Mouse (Mus musculus): ENCODE measurements at regions not wholly inside any gene's neighbourhood (a gene's known extent, or its start where the extent isn't known, plus 50 kb on each side); places are given as distances from the start of the nearest gene placed in this dataset.

GRCm38 (mm10) chr2:133362693-133363443, 189.1 kb upstream of the Bmp2 start:
- no peak for DNase-seq (ENCODE audit: low read depth)

GRCm38 (mm10) chr2:133371490-133372215, 180.3 kb upstream of the Bmp2 start:
- DNase-seq (ENCODE audit: low read depth), result no peak

- no peak for DNase-seq (ENCODE audit: low read depth)
Measured at GRCm38 (mm10) chr2:133373543-133373942, 178.4 kb upstream of the Bmp2 start.

- no peak for DNase-seq (ENCODE audit: low read depth)
Measured at GRCm38 (mm10) chr2:133381054-133381453, 170.9 kb upstream of the Bmp2 start.

GRCm38 (mm10) chr2:133383135-133383920, 168.6 kb upstream of the Bmp2 start:
- DNase-seq (ENCODE audit: low read depth), result no peak

- DNase-seq (ENCODE audit: low read depth), result no peak
Measured at GRCm38 (mm10) chr2:133385297-133385696, 166.7 kb upstream of the Bmp2 start.

GRCm38 (mm10) chr2:133387349-133387748, 164.6 kb upstream of the Bmp2 start:
- DNase-seq (ENCODE audit: low read depth), result no peak

- DNase-seq (ENCODE audit: low read depth), result no peak
Measured at GRCm38 (mm10) chr2:133392298-133392697, 159.7 kb upstream of the Bmp2 start.

GRCm38 (mm10) chr2:133397566-133397965, 154.4 kb upstream of the Bmp2 start:
- no peak for DNase-seq (ENCODE audit: low read depth)

GRCm38 (mm10) chr2:133399059-133399690, 152.8 kb upstream of the Bmp2 start:
- DNase-seq (ENCODE audit: low read depth), result no peak

- no peak for DNase-seq (ENCODE audit: low read depth)
Measured at GRCm38 (mm10) chr2:133400963-133401362, 151.0 kb upstream of the Bmp2 start.

GRCm38 (mm10) chr2:133416990-133417581, 134.9 kb upstream of the Bmp2 start:
- no peak for DNase-seq (ENCODE audit: low read depth)

- no peak for DNase-seq (ENCODE audit: low read depth)
Measured at GRCm38 (mm10) chr2:133419686-133420303, 132.2 kb upstream of the Bmp2 start.

GRCm38 (mm10) chr2:133425538-133425937, 126.4 kb upstream of the Bmp2 start:
- DNase-seq (ENCODE audit: low read depth), result no peak

GRCm38 (mm10) chr2:133427039-133427438, 124.9 kb upstream of the Bmp2 start:
- DNase-seq (ENCODE audit: low read depth), result no peak

- no peak for DNase-seq (ENCODE audit: low read depth)
Measured at GRCm38 (mm10) chr2:133429369-133430062, 122.4 kb upstream of the Bmp2 start.

GRCm38 (mm10) chr2:133430741-133431438, 121.1 kb upstream of the Bmp2 start:
- no peak for DNase-seq (ENCODE audit: low read depth)

GRCm38 (mm10) chr2:133432141-133432813, 119.7 kb upstream of the Bmp2 start:
- no peak for DNase-seq (ENCODE audit: low read depth)
